Mouse (Mus musculus) embryonic facial prominence, embryonic 15.5 days (tissue): ENCODE measurements at regions not wholly inside any gene's neighbourhood (a gene's known extent, or its start where the extent isn't known, plus 50 kb on each side); places are given as distances from the start of the nearest gene placed in this dataset.

Source experiments
- ATAC-seq: fragments of 200-750 bp; cut with Nextera tagmentation; 2 replicates; pipeline ENCODE4 v1.8.0; 2017; ENCODE audit warnings: low read depth, moderate TSS enrichment; ENCODE audit not compliant: insufficient number of reproducible peaks, low FRiP score, low TSS enrichment
- H3K27ac ChIP-seq: fragments of 300-500 bp; sonication (generic); replicated peaks from 2 replicates; pipeline ENCODE4 v1.5.1; 2015; ENCODE audit warnings: mild to moderate bottlenecking, inconsistent platforms
- H3K27me3 ChIP-seq: fragments of 300-500 bp; sonication (generic); 2 replicates; pipeline ENCODE4 v1.6.1; 2015; ENCODE audit warnings: inconsistent platforms
- H3K36me3 ChIP-seq: fragments of 300-500 bp; sonication (generic); 2 replicates; pipeline ENCODE4 v1.6.1; 2015; ENCODE audit warnings: mild to moderate bottlenecking, inconsistent platforms
- H3K4me1 ChIP-seq: fragments of 300-500 bp; sonication (generic); 2 replicates; pipeline ENCODE4 v1.6.1; 2015; ENCODE audit warnings: inconsistent platforms
- H3K4me2 ChIP-seq: fragments of 300-500 bp; sonication (generic); replicated peaks from 2 replicates; pipeline ENCODE4 v1.6.1; 2015; ENCODE audit warnings: mild to moderate bottlenecking, inconsistent platforms
- H3K4me3 ChIP-seq: fragments of 300-500 bp; sonication (generic); replicated peaks from 2 replicates; pipeline ENCODE4 v1.5.1; 2015; ENCODE audit warnings: mild to moderate bottlenecking, inconsistent platforms
- H3K9ac ChIP-seq: fragments of 300-500 bp; sonication (generic); 2 replicates; pipeline ENCODE4 v1.6.1; 2015; ENCODE audit warnings: inconsistent platforms
- H3K9me3 ChIP-seq: fragments of 300-500 bp; sonication (generic); replicated peaks from 2 replicates; pipeline ENCODE4 v1.6.1; 2016; ENCODE audit warnings: inconsistent platforms
- WGBS: fragments of 180-500 bp; shearing (Covaris S2); methylation state at CpG from one replicate; pipeline ENCODE4 v1.1.7; 2015; 5-methylcytosine and 5-hydroxymethylcytosine counted together

GRCm38 (mm10) chr13:99847531-99847930 is 53.4 kb downstream of the Cartpt start:
- no peak for ATAC-seq
- Histone ChIP-seq H3K27me3 (no peaks in the 10 kb centered on the region), H3K4me2 (no peak overlapping the region), H3K9me3 (no peaks in the 10 kb centered on the region), H3K36me3 (no peaks in the 10 kb centered on the region), H3K4me1 (peaks cover 9% of the 10 kb centered on the region; the same call in 1 of the 2 replicates), H3K27ac (no peak overlapping the region), H3K4me3 (no peak overlapping the region), H3K9ac (no peak overlapping the region)
- WGBS: 20% methylated on average over 13 of the region's 13 CpGs

DNA sequence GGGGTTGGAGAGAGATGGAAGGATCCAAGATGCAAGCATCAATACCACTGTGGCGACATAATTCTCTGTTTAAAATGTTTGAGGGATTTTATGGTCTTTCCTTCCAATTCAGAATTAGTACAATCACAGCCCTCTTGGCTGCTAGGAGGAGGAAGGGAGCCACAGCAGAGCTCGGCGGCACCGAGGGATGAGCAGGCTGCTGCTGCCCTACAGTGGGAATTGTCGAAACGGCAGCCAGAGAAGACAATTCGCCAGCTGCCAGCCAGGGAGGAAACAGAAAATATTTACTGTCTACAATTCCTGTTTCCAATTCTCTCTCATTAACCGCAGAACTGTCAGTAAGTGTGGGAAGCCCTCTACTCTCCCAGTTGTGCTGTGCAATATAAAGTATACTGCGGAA is 58.3 kb downstream of the Cartpt start:
- Histone ChIP-seq H3K9me3 (no peaks in the 10 kb centered on the region), H3K4me3 (no peak overlapping the region), H3K27me3 (no peaks in the 10 kb centered on the region), H3K36me3 (no peaks in the 10 kb centered on the region), H3K9ac (no peak overlapping the region), H3K4me2 (no peak overlapping the region), H3K27ac (no peak overlapping the region), H3K4me1 (0 out of 2 replicates have a peak, but pooled peaks cover 20% of the 10 kb centered on the region)
- 20% methylated on average over 9 of the region's 9 CpGs for WGBS
- no peak for ATAC-seq

- H3K4me3 ChIP-seq: no peak overlapping the region
- 47% methylated on average over 9 of the region's 9 CpGs for WGBS
- H3K36me3 ChIP-seq: no peaks in the 10 kb centered on the region
- no peak for ATAC-seq
- no peak overlapping the region for H3K4me2 ChIP-seq
- 0 out of 2 replicates have a peak, but pooled peaks cover 17% of the 10 kb centered on the region for H3K4me1 ChIP-seq
- no peak overlapping the region for H3K27ac ChIP-seq
- H3K9ac ChIP-seq: no peak overlapping the region
- no peaks in the 10 kb centered on the region for H3K9me3 ChIP-seq
- no peaks in the 10 kb centered on the region for H3K27me3 ChIP-seq
These were observed 61.4 kb downstream of the Cartpt start for GRCm38 (mm10) chr13:99839446-99839845.

- Histone ChIP-seq H3K27ac (no peak overlapping the region), H3K36me3 (no peaks in the 10 kb centered on the region), H3K9ac (no peak overlapping the region), H3K4me1 (0 out of 2 replicates have a peak, but pooled peaks cover 17% of the 10 kb centered on the region), H3K27me3 (no peaks in the 10 kb centered on the region), H3K9me3 (0 out of 2 replicates have a peak, but pooled peaks cover 3% of the 10 kb centered on the region), H3K4me2 (no peak overlapping the region), H3K4me3 (no peak overlapping the region)
- WGBS: 37% methylated on average over 11 of the region's 11 CpGs
- ATAC-seq: 0 out of 2 replicates have a peak, but pooled peaks have one; percentile 49
These were observed 63.0 kb downstream of the Cartpt start for GRCm38 (mm10) chr13:99837772-99838425.

GRCm38 (mm10) chr13:99837180-99837579 is 63.7 kb downstream of the Cartpt start:
- H3K4me2 ChIP-seq: no peak overlapping the region
- 0 out of 2 replicates have a peak, but pooled peaks cover 12% of the 10 kb centered on the region for H3K4me1 ChIP-seq
- no peak overlapping the region for H3K4me3 ChIP-seq
- no peaks in the 10 kb centered on the region for H3K36me3 ChIP-seq
- no peaks in the 10 kb centered on the region for H3K27me3 ChIP-seq
- H3K9me3 ChIP-seq: 0 out of 2 replicates have a peak, but pooled peaks cover 3% of the 10 kb centered on the region
- WGBS: 86% methylated on average over 6 of the region's 6 CpGs
- no peak overlapping the region for H3K9ac ChIP-seq
- ATAC-seq: no peak
- no peak overlapping the region for H3K27ac ChIP-seq

DNA sequence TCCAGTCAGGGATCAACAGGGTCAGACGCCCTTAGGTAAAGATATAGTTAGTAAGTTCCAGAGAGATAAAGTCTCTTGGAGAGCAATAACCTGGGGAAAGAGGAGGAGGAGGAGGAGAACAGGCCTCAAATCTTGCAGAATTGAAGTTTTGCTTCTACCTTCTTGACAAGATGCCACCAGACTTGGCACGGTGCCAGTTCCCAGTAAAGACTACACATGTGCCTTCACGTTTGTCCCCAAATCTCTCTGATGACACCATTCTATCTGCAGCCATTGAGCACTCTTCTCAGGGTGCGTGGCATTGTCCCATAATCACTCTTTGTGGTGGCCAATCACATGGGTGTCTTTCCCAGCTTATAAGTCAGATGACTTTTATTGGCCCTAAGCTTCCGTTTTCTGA is 64.3 kb downstream of the Cartpt start:
- WGBS: 76% methylated on average over 5 of the region's 5 CpGs
- H3K4me2 ChIP-seq: no peak overlapping the region
- no peak overlapping the region for H3K27ac ChIP-seq
- no peak overlapping the region for H3K9ac ChIP-seq
- H3K4me3 ChIP-seq: no peak overlapping the region
- 0 out of 2 replicates have a peak, but pooled peaks cover 6% of the 10 kb centered on the region for H3K4me1 ChIP-seq
- H3K36me3 ChIP-seq: no peaks in the 10 kb centered on the region
- H3K27me3 ChIP-seq: no peaks in the 10 kb centered on the region
- ATAC-seq: no peak
- H3K9me3 ChIP-seq: 0 out of 2 replicates have a peak, but pooled peaks cover 3% of the 10 kb centered on the region

DNA sequence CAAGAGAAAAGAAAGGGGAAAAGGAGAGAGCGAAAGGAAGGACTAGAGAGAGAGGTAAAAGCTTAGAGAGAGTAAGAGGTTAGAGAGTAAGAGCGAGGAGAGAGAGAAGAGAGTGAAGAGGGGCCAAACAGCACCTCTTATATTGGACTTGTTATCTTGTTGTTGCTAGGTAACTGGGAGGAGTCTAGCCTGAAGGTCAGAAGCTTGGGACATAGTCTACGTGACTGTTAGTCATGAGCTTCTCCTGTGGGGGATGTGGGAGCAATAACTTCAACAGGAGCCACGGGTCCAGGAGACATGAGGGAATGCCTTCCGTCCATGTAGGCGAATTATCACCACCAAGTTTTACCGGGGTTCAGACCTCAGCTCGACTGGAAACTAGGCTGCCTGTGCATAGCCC is 65.4 kb downstream of the Cartpt start:
- Histone ChIP-seq H3K4me2 (no peak overlapping the region), H3K9ac (no peak overlapping the region), H3K4me3 (no peak overlapping the region), H3K4me1 (0 out of 2 replicates have a peak, but pooled peaks cover 6% of the 10 kb centered on the region), H3K27ac (no peak overlapping the region), H3K36me3 (no peaks in the 10 kb centered on the region), H3K9me3 (0 out of 2 replicates have a peak, but pooled peaks cover 3% of the 10 kb centered on the region), H3K27me3 (no peaks in the 10 kb centered on the region)
- WGBS: 92% methylated on average over 8 of the region's 8 CpGs
- no peak for ATAC-seq

GRCm38 (mm10) chr13:99830080-99830724 is 70.7 kb downstream of the Cartpt start:
- no peak for ATAC-seq
- no peak overlapping the region for H3K4me2 ChIP-seq
- H3K36me3 ChIP-seq: no peaks in the 10 kb centered on the region
- no peaks in the 10 kb centered on the region for H3K4me1 ChIP-seq
- H3K27me3 ChIP-seq: no peaks in the 10 kb centered on the region
- H3K9ac ChIP-seq: no peak overlapping the region
- no peak overlapping the region for H3K27ac ChIP-seq
- H3K4me3 ChIP-seq: no peak overlapping the region
- H3K9me3 ChIP-seq: 0 out of 2 replicates have a peak, but pooled peaks cover 3% of the 10 kb centered on the region
- WGBS: 80% methylated on average over 7 of the region's 7 CpGs

DNA sequence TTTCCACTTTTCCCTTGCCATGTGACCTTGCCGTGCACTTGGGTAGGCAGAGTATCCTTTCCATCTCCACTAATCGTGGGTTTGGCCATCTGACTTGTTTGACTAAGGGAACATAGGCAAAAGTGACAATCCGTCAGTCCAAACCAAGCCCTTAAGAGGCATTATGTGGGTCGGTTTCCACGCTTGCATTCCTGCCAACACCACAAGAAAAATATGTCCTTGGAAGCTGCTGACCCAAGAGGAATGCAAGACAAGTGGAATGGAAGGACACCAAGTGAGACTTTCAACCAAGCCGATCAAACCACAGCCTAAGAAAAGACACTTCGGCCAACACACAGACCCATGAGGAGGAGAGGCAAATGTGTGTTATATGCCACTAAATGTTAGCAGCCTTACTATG is 73.3 kb downstream of the Cartpt start:
- no peak for ATAC-seq
- H3K4me1 ChIP-seq: no peaks in the 10 kb centered on the region
- H3K4me2 ChIP-seq: no peak overlapping the region
- no peak overlapping the region for H3K27ac ChIP-seq
- H3K9ac ChIP-seq: no peak overlapping the region
- H3K36me3 ChIP-seq: no peaks in the 10 kb centered on the region
- 79% methylated on average over 7 of the region's 7 CpGs for WGBS
- no peaks in the 10 kb centered on the region for H3K27me3 ChIP-seq
- no peaks in the 10 kb centered on the region for H3K9me3 ChIP-seq
- no peak overlapping the region for H3K4me3 ChIP-seq

- H3K9ac ChIP-seq: no peak overlapping the region
- ATAC-seq: no peak
- no peaks in the 10 kb centered on the region for H3K9me3 ChIP-seq
- no peaks in the 10 kb centered on the region for H3K36me3 ChIP-seq
- no peak overlapping the region for H3K4me3 ChIP-seq
- WGBS: 72% methylated on average over 8 of the region's 8 CpGs
- H3K27ac ChIP-seq: no peak overlapping the region
- no peak overlapping the region for H3K4me2 ChIP-seq
- H3K27me3 ChIP-seq: no peaks in the 10 kb centered on the region
- H3K4me1 ChIP-seq: no peaks in the 10 kb centered on the region
These were observed 76.3 kb downstream of the Cartpt start for GRCm38 (mm10) chr13:99824625-99825024.

DNA sequence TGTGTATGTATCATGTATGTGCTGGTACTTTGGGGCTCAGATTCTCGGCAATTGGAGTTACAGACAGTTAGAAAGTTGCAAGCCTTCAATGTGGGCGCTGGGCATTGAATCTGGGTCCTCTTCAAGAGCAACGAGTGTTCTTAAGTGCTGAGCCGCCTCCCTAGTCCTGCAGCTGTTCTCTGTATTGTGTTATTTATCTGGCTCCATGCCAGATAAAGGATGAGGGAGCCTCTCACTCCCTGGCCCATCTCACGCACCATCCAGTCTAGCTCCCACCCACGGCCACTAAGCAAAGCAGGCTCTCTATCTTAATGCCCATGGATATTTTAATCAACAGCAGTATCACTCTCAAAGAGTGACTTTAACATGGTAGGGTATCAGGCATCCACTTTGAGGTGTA is 84.2 kb downstream of the Cartpt start:
- no peaks in the 10 kb centered on the region for H3K27me3 ChIP-seq
- 0 out of 2 replicates have a peak, but pooled peaks cover 7% of the 10 kb centered on the region for H3K4me1 ChIP-seq
- no peak for ATAC-seq
- H3K9me3 ChIP-seq: no peaks in the 10 kb centered on the region
- no peak overlapping the region for H3K4me3 ChIP-seq
- 45% methylated on average over 6 of the region's 6 CpGs for WGBS
- H3K27ac ChIP-seq: no peak overlapping the region; the same call in 1 of the 2 replicates
- H3K36me3 ChIP-seq: no peaks in the 10 kb centered on the region
- H3K4me2 ChIP-seq: no peak overlapping the region
- H3K9ac ChIP-seq: no peak overlapping the region
